Mouse (Mus musculus): Measurements from ENCODE around the gene Grm4. TPM values are rescaled to one million over a fixed set of nuclear protein-coding genes. Genes with fewer than 3 reads are reported as not detected.

The Grm4 gene
- polyA plus RNA-seq (2014; fragmentation: Nextera tagmentation; extraction: Ambion mirVana), result 0.99 and 1.3 TPM in 2 replicates

GRCm38 (mm10) chr17:27521303-27521702, at the start of gene Grm4:
Gene Grm4 (minus strand): TSS chr17:27521403.
- peak within 1 kb of the TSS; percentile 25 for H3K4me2 ChIP-seq (ENCODE audit: low read depth, low read length, severe bottlenecking)
- H3K4me1 ChIP-seq (replicated peaks; ENCODE audit: control insufficient read depth, insufficient read depth, low read length), result peaks cover 3% of the 10 kb centered on the region
- peaks cover 15% of the 10 kb centered on the region for H3K27me3 ChIP-seq (ENCODE audit: control insufficient read depth, insufficient read depth, low read length)
- H3K4me3 ChIP-seq (ENCODE audit: low read depth, low read length), result no peak within 1 kb of the TSS
- no peaks in the 10 kb centered on the region for H3K36me3 ChIP-seq (ENCODE audit: control insufficient read depth, insufficient read depth, low read length)
- H3K27ac ChIP-seq (ENCODE audit: low read depth, low read length), result no peak within 1 kb of the TSS
- H3K9me3 ChIP-seq (ENCODE audit: control insufficient read depth, low read length), result no peaks in the 10 kb centered on the region
- DNase-seq (ENCODE audit: low spot score) (no peak), ATAC-seq (replicated peaks; ENCODE audit: low FRiP score) (no peak)
- 80% methylated on average over 5 of the region's 5 CpGs for WGBS
- no peak within 1 kb of the TSS for H3K9ac ChIP-seq (ENCODE audit: low read length)

- 91% methylated on average over 5 of the region's 5 CpGs for WGBS
Observed at GRCm38 (mm10) chr17:27568228-27568627, 47.0 kb upstream of the Grm4 start.

GRCm38 (mm10) chr17:27565942-27566267, 44.7 kb upstream of the Grm4 start:
- Histone ChIP-seq H3K36me3 (ENCODE audit: control insufficient read depth, insufficient read depth, low read length) (peaks cover 3% of the 10 kb centered on the region; the same call in 1 of the 2 replicates), H3K27me3 (ENCODE audit: control insufficient read depth, insufficient read depth, low read length) (no peaks in the 10 kb centered on the region), H3K9ac (ENCODE audit: low read length) (peak overlapping the region; percentile 74), H3K4me2 (ENCODE audit: low read depth, low read length, severe bottlenecking) (peak overlapping the region; percentile 92), H3K9me3 (ENCODE audit: control insufficient read depth, low read length) (no peaks in the 10 kb centered on the region), H3K27ac (ENCODE audit: low read depth, low read length) (no peak overlapping the region), H3K4me3 (ENCODE audit: low read depth, low read length) (peak overlapping the region; percentile 51), H3K4me1 (replicated peaks; ENCODE audit: control insufficient read depth, insufficient read depth, low read length) (peaks cover 17% of the 10 kb centered on the region; the same call in 1 of the 2 replicates)
- 1% methylated on average over 13 of the region's 13 CpGs for WGBS
- no peak for DNase-seq (ENCODE audit: low spot score)
- no peak for ATAC-seq (replicated peaks; ENCODE audit: low FRiP score)

More at GRCm38 (mm10) chr17:27568228-27568627, 47.0 kb upstream of the Grm4 start:
- H3K4me3 ChIP-seq (ENCODE audit: low read depth, low read length), result no peak overlapping the region
- ATAC-seq (replicated peaks; ENCODE audit: low FRiP score) (no peak), DNase-seq (ENCODE audit: low spot score) (no peak)
- no peak overlapping the region for H3K27ac ChIP-seq (ENCODE audit: low read depth, low read length)
- no peak overlapping the region for H3K9ac ChIP-seq (ENCODE audit: low read length)
- peaks cover 14% of the 10 kb centered on the region; the same call in 1 of the 2 replicates for H3K4me1 ChIP-seq (replicated peaks; ENCODE audit: control insufficient read depth, insufficient read depth, low read length)
- no peak overlapping the region for H3K4me2 ChIP-seq (ENCODE audit: low read depth, low read length, severe bottlenecking)
- H3K9me3 ChIP-seq (ENCODE audit: control insufficient read depth, low read length), result no peaks in the 10 kb centered on the region
- no peaks in the 10 kb centered on the region for H3K27me3 ChIP-seq (ENCODE audit: control insufficient read depth, insufficient read depth, low read length)
- no peaks in the 10 kb centered on the region for H3K36me3 ChIP-seq (ENCODE audit: control insufficient read depth, insufficient read depth, low read length)

GRCm38 (mm10) chr17:27565163-27565941, 44.1 kb upstream of the Grm4 start, which contains the start of gene AI413582:
Gene AI413582 (minus strand): TSS chr17:27565756.
- DNase-seq (ENCODE audit: low spot score), result peak; percentile 99
- Histone ChIP-seq H3K27me3 (ENCODE audit: control insufficient read depth, insufficient read depth, low read length) (no peaks in the 10 kb centered on the region), H3K27ac (ENCODE audit: low read depth, low read length) (no peak within 1 kb of the TSS), H3K4me2 (ENCODE audit: low read depth, low read length, severe bottlenecking) (peak within 1 kb of the TSS; percentile 92), H3K4me1 (replicated peaks; ENCODE audit: control insufficient read depth, insufficient read depth, low read length) (peaks cover 17% of the 10 kb centered on the region; the same call in 1 of the 2 replicates), H3K9ac (ENCODE audit: low read length) (peak within 1 kb of the TSS; percentile 74), H3K9me3 (ENCODE audit: control insufficient read depth, low read length) (no peaks in the 10 kb centered on the region), H3K4me3 (ENCODE audit: low read depth, low read length) (peak within 1 kb of the TSS; percentile 51), H3K36me3 (ENCODE audit: control insufficient read depth, insufficient read depth, low read length) (peaks cover 3% of the 10 kb centered on the region; the same call in 1 of the 2 replicates)
- under 1% methylated on average over 55 of the region's 58 CpGs for whole genome bisulfite sequencing
- peak; percentile 93 for ATAC-seq (replicated peaks; ENCODE audit: low FRiP score)

GRCm38 (mm10) chr17:27564391-27565162, 43.4 kb upstream of the Grm4 start:
- Histone ChIP-seq H3K4me2 (ENCODE audit: low read depth, low read length, severe bottlenecking) (peak overlapping the region; percentile 92), H3K9ac (ENCODE audit: low read length) (peak overlapping the region; percentile 66), H3K27me3 (ENCODE audit: control insufficient read depth, insufficient read depth, low read length) (no peaks in the 10 kb centered on the region), H3K9me3 (ENCODE audit: control insufficient read depth, low read length) (no peaks in the 10 kb centered on the region), H3K36me3 (ENCODE audit: control insufficient read depth, insufficient read depth, low read length) (peaks cover 3% of the 10 kb centered on the region; the same call in 1 of the 2 replicates), H3K4me1 (replicated peaks; ENCODE audit: control insufficient read depth, insufficient read depth, low read length) (peaks cover 17% of the 10 kb centered on the region; the same call in 1 of the 2 replicates), H3K27ac (ENCODE audit: low read depth, low read length) (no peak overlapping the region), H3K4me3 (ENCODE audit: low read depth, low read length) (peak overlapping the region; percentile 51)
- ATAC-seq (replicated peaks; ENCODE audit: low FRiP score), result no peak; the same call in 1 of the 2 replicates
- 13% methylated on average over 20 of the region's 20 CpGs for WGBS
- peak; percentile 75 for DNase-seq (ENCODE audit: low spot score)

- Histone ChIP-seq H3K36me3 (ENCODE audit: control insufficient read depth, insufficient read depth, low read length) (peaks cover 3% of the 10 kb centered on the region; the same call in 1 of the 2 replicates), H3K4me3 (ENCODE audit: low read depth, low read length) (no peak overlapping the region), H3K4me2 (ENCODE audit: low read depth, low read length, severe bottlenecking) (no peak overlapping the region), H3K9ac (ENCODE audit: low read length) (no peak overlapping the region), H3K27ac (ENCODE audit: low read depth, low read length) (no peak overlapping the region), H3K9me3 (ENCODE audit: control insufficient read depth, low read length) (no peaks in the 10 kb centered on the region), H3K27me3 (ENCODE audit: control insufficient read depth, insufficient read depth, low read length) (no peaks in the 10 kb centered on the region), H3K4me1 (replicated peaks; ENCODE audit: control insufficient read depth, insufficient read depth, low read length) (peaks cover 21% of the 10 kb centered on the region; the same call in 1 of the 2 replicates)
- DNase-seq (ENCODE audit: low spot score) (no peak), ATAC-seq (replicated peaks; ENCODE audit: low FRiP score) (no peak)
- WGBS, result 50% methylated on average over 7 of the region's 7 CpGs
Observed at GRCm38 (mm10) chr17:27563771-27564244, 42.6 kb upstream of the Grm4 start.

- ATAC-seq (replicated peaks; ENCODE audit: low FRiP score) (no peak), DNase-seq (ENCODE audit: low spot score) (no peak)
- Histone ChIP-seq H3K4me3 (ENCODE audit: low read depth, low read length) (no peak overlapping the region), H3K4me2 (ENCODE audit: low read depth, low read length, severe bottlenecking) (no peak overlapping the region), H3K4me1 (replicated peaks; ENCODE audit: control insufficient read depth, insufficient read depth, low read length) (peaks cover 27% of the 10 kb centered on the region; the same call in 1 of the 2 replicates), H3K27ac (ENCODE audit: low read depth, low read length) (no peak overlapping the region), H3K36me3 (ENCODE audit: control insufficient read depth, insufficient read depth, low read length) (peaks cover 3% of the 10 kb centered on the region; the same call in 1 of the 2 replicates), H3K27me3 (ENCODE audit: control insufficient read depth, insufficient read depth, low read length) (no peaks in the 10 kb centered on the region), H3K9me3 (ENCODE audit: control insufficient read depth, low read length) (no peaks in the 10 kb centered on the region), H3K9ac (ENCODE audit: low read length) (no peak overlapping the region)
- WGBS, result 58% methylated on average over 8 of the region's 11 CpGs
Observed at GRCm38 (mm10) chr17:27561809-27562526, 40.8 kb upstream of the Grm4 start.
